Mouse (Mus musculus) MEL (cell line): Measurements from ENCODE around the gene Pdgfc. TPM values are rescaled to one million over a fixed set of nuclear protein-coding genes. Genes with fewer than 3 reads are reported as not detected.

Experiments
- DNase-seq: peaks from one replicate; pipeline ENCODE4 v3.0.0; 2011; ENCODE audit warnings: low read depth, low spot score
- H3K27ac ChIP-seq: 2 replicates; pipeline ENCODE4 v1.5.1; 2012; ENCODE audit warnings: low read depth, mild to moderate bottlenecking, control low read depth, low read length, moderate library complexity; ENCODE audit not compliant: control insufficient read depth
- H3K27me3 ChIP-seq, 2 experiments: fragments of 150-350 bp in 1 of 2; sonication (generic) in 1 of 2; 2 replicates each; pipeline ENCODE4 v1.6.1; 2012; ENCODE audit warnings: low read length in 2 of 2, mild to moderate bottlenecking in 2 of 2, improper control_type of control experiment in 1 of 2, moderate library complexity in 1 of 2; ENCODE audit not compliant: insufficient read depth in 2 of 2, control insufficient read depth in 1 of 2
- H3K36me3 ChIP-seq, 2 experiments: 2 replicates each; pipeline ENCODE4 v1.6.1; 2012 to 2014; ENCODE audit warnings: low read length in 2 of 2, improper control_type of control experiment in 1 of 2, inconsistent platforms in 1 of 2, mild to moderate bottlenecking in 1 of 2; ENCODE audit not compliant: insufficient read depth in 2 of 2, control insufficient read depth in 1 of 2
- H3K4me1 ChIP-seq, 2 experiments: fragments of 150-350 bp in 1 of 2; sonication (generic) in 1 of 2; 2 replicates each; pipeline ENCODE4 v1.6.1; 2012; ENCODE audit warnings: low read length in 2 of 2, improper control_type of control experiment in 1 of 2, mild to moderate bottlenecking in 1 of 2; ENCODE audit not compliant: insufficient read depth in 2 of 2, control insufficient read depth in 1 of 2
- H3K4me3 ChIP-seq, 2 experiments: fragments of 150-350 bp in 1 of 2; sonication (generic) in 1 of 2; 2 replicates each; pipeline ENCODE4 v1.5.1; 2012; ENCODE audit warnings: low read depth in 2 of 2, low read length in 2 of 2, mild to moderate bottlenecking in 2 of 2, moderate library complexity in 2 of 2, control low read depth in 1 of 2, improper control_type of control experiment in 1 of 2; ENCODE audit not compliant: control insufficient read depth in 1 of 2, insufficient read depth in 1 of 2
- H3K79me2 ChIP-seq: 2 replicates; pipeline ENCODE4 v1.6.1; 2012; ENCODE audit warnings: mild to moderate bottlenecking, low read length, moderate library complexity; ENCODE audit not compliant: control insufficient read depth, poor library complexity, insufficient read depth
- H3K9ac ChIP-seq: 2 replicates; pipeline ENCODE4 v1.6.1; 2012; ENCODE audit warnings: low read depth, mild to moderate bottlenecking, control low read depth, low read length, moderate library complexity; ENCODE audit not compliant: control insufficient read depth, poor library complexity, severe bottlenecking
- H3K9me3 ChIP-seq: fragments of 150-350 bp; sonication (generic); replicated peaks from 2 replicates; pipeline ENCODE4 v1.6.1; 2012; ENCODE audit warnings: mild to moderate bottlenecking, low read length, improper control_type of control experiment, moderate library complexity; ENCODE audit not compliant: insufficient read depth
- BHLHE40 ChIP-seq: IDR thresholded peaks from 2 replicates; pipeline ENCODE4 v1.6.1; 2012; ENCODE audit warnings: low read depth, mild to moderate bottlenecking, inconsistent platforms, low read length, improper control_type of control experiment, borderline replicate concordance
- CHD1 ChIP-seq: IDR thresholded peaks from 2 replicates; pipeline ENCODE4 v1.6.1; 2012; ENCODE audit warnings: low read depth, mild to moderate bottlenecking, inconsistent platforms, low read length, improper control_type of control experiment
- ELF1 ChIP-seq: IDR thresholded peaks from 2 replicates; pipeline ENCODE4 v1.6.1; 2014; ENCODE audit warnings: low read depth, mild to moderate bottlenecking, inconsistent platforms, low read length, improper control_type of control experiment, moderate library complexity
- ETS1 ChIP-seq: IDR thresholded peaks from 2 replicates; pipeline ENCODE4 v1.6.1; 2012; ENCODE audit warnings: low read depth, mild to moderate bottlenecking, inconsistent platforms, low read length, improper control_type of control experiment, moderate library complexity
- GABPA ChIP-seq: IDR thresholded peaks from 2 replicates; pipeline ENCODE4 v1.6.1; 2012; ENCODE audit warnings: low read depth, mild to moderate bottlenecking, inconsistent platforms, low read length, improper control_type of control experiment, moderate library complexity
- GATA1 ChIP-seq: IDR thresholded peaks from 2 replicates; pipeline ENCODE4 v1.6.1; 2011; ENCODE audit warnings: low read depth, low read length, improper control_type of control experiment
- JUND ChIP-seq: IDR thresholded peaks from 2 replicates; pipeline ENCODE4 v1.6.1; 2011; ENCODE audit warnings: low read depth, mild to moderate bottlenecking, improper control_type of control experiment, low read length
- KAT2A ChIP-seq: conservative IDR thresholded peaks from 2 replicates; pipeline ENCODE4 v1.6.1; 2012; ENCODE audit warnings: low read depth, low read length, improper control_type of control experiment, inconsistent platforms
- MAFK ChIP-seq: IDR thresholded peaks from 2 replicates; pipeline ENCODE4 v1.6.1; 2011; ENCODE audit warnings: low read depth, mild to moderate bottlenecking, low read length, improper control_type of control experiment, borderline replicate concordance
- MAX ChIP-seq: IDR thresholded peaks from 2 replicates; pipeline ENCODE4 v1.6.1; 2011; ENCODE audit warnings: low read length, improper control_type of control experiment
- MAZ ChIP-seq: IDR thresholded peaks from 2 replicates; pipeline ENCODE4 v1.6.1; 2012; ENCODE audit warnings: low read depth, mild to moderate bottlenecking, inconsistent platforms, low read length, improper control_type of control experiment
- MEF2A ChIP-seq: IDR thresholded peaks from 2 replicates; pipeline ENCODE4 v1.6.1; 2014; ENCODE audit warnings: low read depth, mild to moderate bottlenecking, inconsistent platforms, low read length, improper control_type of control experiment; ENCODE audit not compliant: poor library complexity, insufficient replicate concordance, severe bottlenecking; ENCODE audit errors: extremely low read depth
- MYC ChIP-seq: IDR thresholded peaks from 2 replicates; pipeline ENCODE4 v1.6.1; 2011; ENCODE audit warnings: low read depth, mild to moderate bottlenecking, low read length, improper control_type of control experiment, moderate library complexity
- POLR2AphosphoS5 ChIP-seq: IDR thresholded peaks from 2 replicates; pipeline ENCODE4 v1.6.1; 2012; ENCODE audit warnings: low read depth, borderline replicate concordance, mild to moderate bottlenecking, inconsistent platforms, low read length, moderate library complexity, mixed read lengths
- SIN3A ChIP-seq: IDR thresholded peaks from 2 replicates; pipeline ENCODE4 v1.6.1; 2012; ENCODE audit warnings: low read length, improper control_type of control experiment, inconsistent platforms
- SMC3 ChIP-seq: IDR thresholded peaks from 2 replicates; pipeline ENCODE4 v1.6.1; 2011; ENCODE audit warnings: low read depth, low read length, improper control_type of control experiment
- TAL1 ChIP-seq: IDR thresholded peaks from 2 replicates; pipeline ENCODE4 v1.6.1; 2012; ENCODE audit warnings: mild to moderate bottlenecking, inconsistent platforms, low read length, moderate library complexity, mixed read lengths
- TBP ChIP-seq: IDR thresholded peaks from 2 replicates; pipeline ENCODE4 v1.8.0; 2011; ENCODE audit warnings: low read depth, low read length, improper control_type of control experiment
- UBTF ChIP-seq: IDR thresholded peaks from 2 replicates; pipeline ENCODE4 v1.6.1; 2012; ENCODE audit warnings: low read depth, mild to moderate bottlenecking, inconsistent platforms, low read length, improper control_type of control experiment, moderate library complexity, borderline replicate concordance; ENCODE audit not compliant: insufficient read depth
- ZKSCAN1 ChIP-seq: IDR thresholded peaks from 2 replicates; pipeline ENCODE4 v1.6.1; 2012; ENCODE audit warnings: low read depth, mild to moderate bottlenecking, inconsistent platforms, low read length, improper control_type of control experiment, moderate library complexity
- ZNF384 ChIP-seq: IDR thresholded peaks from 2 replicates; pipeline ENCODE4 v1.6.1; 2012; ENCODE audit warnings: low read depth, mild to moderate bottlenecking, inconsistent platforms, low read length, improper control_type of control experiment
- polyA plus RNA-seq, 2 experiments: library from polyadenylated mRNA; stranded (reverse) in 1 of 2; unstranded in 1 of 2; fragments of >175 nt in 1 of 2; fragments of >200 nt in 1 of 2; gene quantifications; 2 replicates each; pipeline versions ENCODE4 v1.2.1 to v1.2.4; 2012; ENCODE audit warnings: low replicate concordance in 2 of 2, low read depth in 1 of 2; ENCODE audit not compliant: insufficient read length in 2 of 2, insufficient read depth in 1 of 2, missing spikeins in 1 of 2
- total RNA-seq: library from RNA; depleted of rRNA; stranded (reverse); fragments of 300-350 nt; gene quantifications from 2 replicates; pipeline ENCODE4 v1.2.3, GENCODE M21; 2012

The Pdgfc gene
- total and polyA plus RNA-seq, 3 experiments = not detected

GRCm38 (mm10) chr3:81160457-81161165 is 124.4 kb downstream of the Pdgfc start:
- DNase-seq = no peak
- TF ChIP-seq UBTF (no peak), ELF1 (no peak), MAZ (no peak), MEF2A (no peak), TBP (no peak), MAFK (no peak), GABPA (no peak), MYC (no peak), ZKSCAN1 (no peak), POLR2AphosphoS5 (no peak), TAL1 (no peak), KAT2A (no peak), GATA1 (no peak), JUND (no peak), BHLHE40 (no peak), SMC3 (no peak), ZNF384 (no peak), ETS1 (no peak), SIN3A (no peak), MAX (no peak)
- Histone ChIP-seq H3K79me2 (no peaks in the 10 kb centered on the region), H3K27me3 (no peaks in the 10 kb centered on the region), H3K9me3 (no peaks in the 10 kb centered on the region), H3K4me1 (no peaks in the 10 kb centered on the region), H3K9ac (no peak overlapping the region), H3K4me3 (no peak overlapping the region), H3K36me3 (no peaks in the 10 kb centered on the region), H3K27ac (no peak overlapping the region)

GRCm38 (mm10) chr3:81162129-81162528 is 125.9 kb downstream of the Pdgfc start:
- no peaks in the 10 kb centered on the region for H3K79me2 ChIP-seq
- no peak for TF ChIP-seq CHD1
- H3K9ac ChIP-seq = no peak overlapping the region
- H3K4me1 ChIP-seq = no peaks in the 10 kb centered on the region
- H3K9me3 ChIP-seq = no peaks in the 10 kb centered on the region
- no peak overlapping the region for H3K4me3 ChIP-seq
- no peaks in the 10 kb centered on the region for H3K36me3 ChIP-seq
- DNase-seq = no peak
- H3K27me3 ChIP-seq = no peaks in the 10 kb centered on the region
- no peak overlapping the region for H3K27ac ChIP-seq
